Mouse (Mus musculus) forebrain, postnatal 0 days (tissue): ENCODE measurements around the gene Tns4. TPM values are rescaled to one million over a fixed set of nuclear protein-coding genes. Genes with fewer than 3 reads are reported as not detected.

Experiments
- ATAC-seq: fragments of 200-750 bp; cut with Nextera tagmentation; 2 replicates; pipeline ENCODE4 v1.8.0; 2017; ENCODE audit warnings: mild to moderate bottlenecking, moderate library complexity
- DNase-seq: peaks from one replicate; pipeline ENCODE4 v3.0.0-alpha.2; 2015
- H3K27ac ChIP-seq: fragments of 300-500 bp; sonication (generic); 2 replicates; pipeline ENCODE4 v1.5.1; 2014; ENCODE audit warnings: low read depth, mild to moderate bottlenecking, antibody characterized with exemption, low read length, moderate library complexity, mixed read lengths
- H3K27me3 ChIP-seq: fragments of 300-500 bp; sonication (generic); 2 replicates; pipeline ENCODE4 v1.6.1; 2014; ENCODE audit warnings: mild to moderate bottlenecking, low read length, mixed read lengths; ENCODE audit not compliant: insufficient read depth
- H3K36me3 ChIP-seq: fragments of 300-500 bp; sonication (generic); 2 replicates; pipeline ENCODE4 v1.6.1; 2014; ENCODE audit warnings: mild to moderate bottlenecking, moderate library complexity; ENCODE audit not compliant: insufficient read depth
- H3K4me1 ChIP-seq: fragments of 300-500 bp; sonication (generic); 2 replicates; pipeline ENCODE4 v1.6.1; 2014; ENCODE audit warnings: antibody characterized with exemption; ENCODE audit not compliant: insufficient read depth
- H3K4me2 ChIP-seq: fragments of 300-500 bp; sonication (generic); 2 replicates; pipeline ENCODE4 v1.6.1; 2014; ENCODE audit warnings: low read depth, mild to moderate bottlenecking, moderate library complexity
- H3K4me3 ChIP-seq: fragments of 300-500 bp; sonication (generic); 2 replicates; pipeline ENCODE4 v1.5.1; 2014; ENCODE audit warnings: low read depth, low read length, mixed read lengths
- H3K9ac ChIP-seq: fragments of 300-500 bp; sonication (generic); 2 replicates; pipeline ENCODE4 v1.6.1; 2014; ENCODE audit warnings: mild to moderate bottlenecking
- H3K9me3 ChIP-seq: fragments of 300-500 bp; sonication (generic); 2 replicates; pipeline ENCODE4 v1.6.1; 2016; ENCODE audit warnings: low read length
- CTCF ChIP-seq: sonication (generic); IDR thresholded peaks from 2 replicates; pipeline ENCODE4 v1.5.1; 2016; ENCODE audit warnings: antibody characterized with exemption, control low read depth, low read depth
- WGBS: fragments of 180-500 bp; shearing (Covaris S2); extraction: QIAGEN DNeasy Blood & Tissue Kit; methylation state at CpG from one replicate; pipeline ENCODE4 v1.1.7; 2014; 5-methylcytosine and 5-hydroxymethylcytosine counted together
- polyA plus RNA-seq: library from polyadenylated mRNA; unstranded; fragments of >200 nt; fragmentation: Nextera tagmentation; extraction: Ambion mirVana; gene quantifications from 2 replicates; pipeline ENCODE4 v1.2.1, GENCODE M21; 2015
- total RNA-seq: library from RNA; depleted of rRNA; stranded (reverse); fragments of >200 nt; gene quantifications from 2 replicates; pipeline ENCODE4 v1.2.3, GENCODE M21; 2014

Gene Tns4
- total and polyA plus RNA-seq, 2 experiments from 2014 or later: 0.48 TPM; not detected in 1

- no peaks in the 10 kb centered on the region for H3K36me3 ChIP-seq
- H3K9me3 ChIP-seq: no peaks in the 10 kb centered on the region
- H3K9ac ChIP-seq: no peak overlapping the region
- WGBS: 91% methylated on average over 9 of the region's 9 CpGs
- no peak overlapping the region for H3K4me3 ChIP-seq
- H3K4me1 ChIP-seq: no peaks in the 10 kb centered on the region
- H3K27me3 ChIP-seq: no peaks in the 10 kb centered on the region
- DNase-seq (no peak), ATAC-seq (no peak)
- TF ChIP-seq CTCF: no peak
- H3K27ac ChIP-seq: no peak overlapping the region
- H3K4me2 ChIP-seq: no peak overlapping the region
These were observed 9.8 kb upstream of the Tns4 start for GRCm38 (mm10) chr11:99098924-99099323.

DNA sequence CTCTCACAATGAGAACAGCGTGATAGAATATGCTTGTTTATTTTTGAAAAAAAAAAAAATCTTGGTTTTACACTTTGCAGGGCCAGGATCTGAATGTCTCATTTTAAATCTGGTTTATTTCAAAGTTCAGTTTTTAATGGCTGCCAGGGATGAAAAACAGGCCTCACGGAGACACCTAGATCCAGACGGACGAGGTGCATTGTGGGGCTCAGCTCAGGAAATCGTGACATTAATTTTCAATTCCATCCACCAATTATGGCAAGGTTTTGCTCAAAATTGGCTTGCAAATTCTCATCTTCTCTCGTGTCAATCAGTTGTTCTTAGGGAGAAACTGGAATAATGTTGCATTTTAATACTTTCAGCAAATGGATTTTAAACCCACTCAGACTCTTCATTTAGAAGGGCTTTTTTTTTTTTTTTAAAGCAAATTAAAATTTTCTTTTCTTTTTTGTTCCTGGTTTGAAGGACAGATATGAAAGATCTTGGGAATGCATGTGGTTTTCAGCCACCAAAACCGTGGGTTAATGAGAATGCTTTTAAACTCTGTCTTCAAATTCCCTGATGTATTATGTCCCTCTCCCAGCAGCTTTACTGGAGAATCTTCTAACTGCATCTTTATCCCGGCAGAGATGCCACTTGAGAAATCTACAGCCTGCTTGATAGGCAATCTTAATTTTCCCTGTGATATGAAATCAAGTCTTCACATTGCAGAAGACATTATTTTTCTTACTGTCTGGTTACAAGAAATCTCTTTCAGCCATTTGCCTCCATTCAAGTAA lies 8.1 kb upstream of the Tns4 start:
- DNase-seq (peak; percentile 40), ATAC-seq (peak; percentile 59; the same call in 1 of the 2 replicates)
- H3K9ac ChIP-seq: no peak overlapping the region

DNA sequence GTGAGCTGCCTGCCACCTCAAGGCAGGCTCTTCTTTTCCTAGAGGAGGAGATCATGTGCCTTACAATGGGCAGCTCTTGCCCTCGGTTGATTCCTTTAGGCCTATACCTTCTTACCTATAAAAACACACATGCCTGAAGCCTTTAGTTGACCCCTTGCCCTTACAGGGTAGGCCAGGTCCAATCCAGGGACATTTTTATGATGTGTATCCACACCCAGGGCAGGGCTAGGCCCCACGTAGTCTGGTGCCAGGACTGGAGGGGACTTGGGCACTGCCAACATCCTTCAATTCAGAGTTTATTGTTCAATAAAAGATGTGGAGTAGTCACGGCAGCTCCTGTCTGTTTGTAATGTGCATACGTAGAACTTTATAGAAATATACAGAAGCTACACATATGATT lies 7.3 kb upstream of the Tns4 start:
- ATAC-seq (no peak), DNase-seq (no peak)
- 79% methylated on average over 4 of the region's 4 CpGs for whole genome bisulfite sequencing
- Histone ChIP-seq H3K9ac (no peak overlapping the region), H3K27me3 (no peaks in the 10 kb centered on the region), H3K36me3 (no peaks in the 10 kb centered on the region), H3K27ac (peak overlapping the region; percentile 35; the same call in 1 of the 2 replicates), H3K9me3 (no peaks in the 10 kb centered on the region), H3K4me1 (no peaks in the 10 kb centered on the region), H3K4me2 (no peak overlapping the region), H3K4me3 (no peak overlapping the region)
- TF ChIP-seq CTCF: no peak

More for the DNA sequence above, 8.1 kb upstream of the Tns4 start:
- no peak for TF ChIP-seq CTCF
- Histone ChIP-seq H3K4me1 (no peaks in the 10 kb centered on the region), H3K4me2 (no peak overlapping the region), H3K27ac (no peak overlapping the region; the same call in 1 of the 2 replicates), H3K27me3 (no peaks in the 10 kb centered on the region), H3K4me3 (no peak overlapping the region), H3K9me3 (no peaks in the 10 kb centered on the region), H3K36me3 (no peaks in the 10 kb centered on the region)
- WGBS: 58% methylated on average over 8 of the region's 8 CpGs

DNA sequence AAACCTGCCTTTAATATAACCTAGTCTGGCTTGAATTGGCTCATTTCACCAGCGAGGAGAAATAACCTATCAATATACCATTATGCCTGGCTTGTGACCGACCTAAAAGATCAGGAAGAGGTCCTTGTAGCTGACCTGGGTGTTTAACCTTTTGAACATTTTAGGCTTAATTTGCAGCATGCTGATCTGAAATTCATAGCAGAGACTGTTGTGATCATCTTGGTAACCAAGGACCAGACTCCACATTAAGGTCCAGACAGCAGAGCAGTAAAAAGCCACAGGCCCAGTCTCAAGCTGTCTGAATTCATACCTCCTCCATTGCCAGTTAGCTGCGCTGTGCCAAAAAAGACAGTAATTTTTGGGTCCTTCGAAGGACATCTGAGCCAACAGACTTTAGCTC lies 6.7 kb upstream of the Tns4 start:
- Histone ChIP-seq H3K4me2 (no peak overlapping the region), H3K9ac (no peak overlapping the region), H3K4me3 (no peak overlapping the region), H3K9me3 (no peaks in the 10 kb centered on the region), H3K27me3 (no peaks in the 10 kb centered on the region), H3K36me3 (no peaks in the 10 kb centered on the region), H3K27ac (no peak overlapping the region), H3K4me1 (no peaks in the 10 kb centered on the region)
- DNase-seq (no peak), ATAC-seq (no peak)
- WGBS: 81% methylated on average over 4 of the region's 4 CpGs
- TF ChIP-seq CTCF: no peak

GRCm38 (mm10) chr11:99094911-99095676 lies 6.0 kb upstream of the Tns4 start:
- ATAC-seq: no peak

DNA sequence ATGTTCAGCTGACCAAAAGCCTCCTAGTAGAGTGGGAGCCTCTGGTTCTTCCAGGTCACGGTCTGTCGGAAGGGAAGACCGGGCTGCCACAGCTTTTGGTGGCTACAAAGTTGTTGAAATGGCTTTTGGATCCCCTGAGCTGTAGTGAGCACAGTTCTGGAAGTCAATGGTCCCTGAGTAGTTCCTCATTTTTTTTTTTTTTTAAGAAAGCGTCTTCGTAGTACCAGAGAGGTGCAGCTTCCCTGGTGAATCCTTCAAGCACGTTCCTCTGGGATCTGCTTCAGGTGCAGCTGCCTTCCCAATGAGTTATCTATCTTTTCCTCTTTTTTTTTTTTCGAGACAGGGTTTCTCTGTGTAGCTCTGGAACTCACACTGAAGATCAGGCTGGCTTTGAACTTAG lies 4.6 kb upstream of the Tns4 start:
- H3K4me2 ChIP-seq: no peak overlapping the region
- DNase-seq: no peak
- H3K36me3 ChIP-seq: no peaks in the 10 kb centered on the region
- H3K27ac ChIP-seq: no peak overlapping the region
- WGBS: 89% methylated on average over 7 of the region's 7 CpGs
- H3K4me1 ChIP-seq: no peaks in the 10 kb centered on the region
- H3K9me3 ChIP-seq: no peaks in the 10 kb centered on the region
- no peaks in the 10 kb centered on the region for H3K27me3 ChIP-seq
- H3K9ac ChIP-seq: no peak overlapping the region
- no peak for TF ChIP-seq CTCF
- no peak overlapping the region for H3K4me3 ChIP-seq
- ATAC-seq: no peak

More at GRCm38 (mm10) chr11:99094911-99095676, 6.0 kb upstream of the Tns4 start:
- no peak for DNase-seq
- H3K9me3 ChIP-seq: no peaks in the 10 kb centered on the region
- H3K4me3 ChIP-seq: no peak overlapping the region
- H3K27me3 ChIP-seq: no peaks in the 10 kb centered on the region
- no peak overlapping the region for H3K9ac ChIP-seq
- WGBS: 65% methylated on average over 2 of the region's 2 CpGs
- no peak overlapping the region for H3K27ac ChIP-seq
- no peak overlapping the region for H3K4me2 ChIP-seq
- H3K36me3 ChIP-seq: no peaks in the 10 kb centered on the region
- no peak for TF ChIP-seq CTCF
- no peaks in the 10 kb centered on the region for H3K4me1 ChIP-seq

DNA sequence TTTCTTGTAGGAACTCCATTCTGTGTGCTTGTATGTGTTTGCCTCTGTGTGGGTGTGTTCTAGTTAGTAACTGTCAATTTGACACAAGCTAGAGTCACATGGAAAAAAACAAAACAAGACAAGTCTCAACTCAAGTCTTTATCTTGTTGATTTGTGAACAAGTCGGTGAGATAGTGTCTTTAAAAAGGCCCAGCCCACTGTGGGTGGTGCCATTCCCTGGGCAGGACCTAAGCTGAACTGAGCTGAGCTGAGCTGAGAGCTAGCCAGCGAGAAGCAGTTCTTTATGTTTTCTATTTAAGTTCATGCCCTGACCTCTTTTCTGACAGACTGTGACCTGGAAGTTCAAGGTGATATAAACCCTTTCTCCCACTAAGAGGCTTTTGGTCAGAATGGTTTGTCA lies 2.6 kb upstream of the Tns4 start:
- WGBS: 72% methylated on average over 2 of the region's 2 CpGs
- no peak for ATAC-seq
- no peak for DNase-seq
- Histone ChIP-seq H3K9me3 (no peaks in the 10 kb centered on the region), H3K27ac (no peak overlapping the region), H3K4me2 (no peak overlapping the region), H3K27me3 (no peaks in the 10 kb centered on the region), H3K36me3 (no peaks in the 10 kb centered on the region), H3K4me3 (no peak overlapping the region), H3K4me1 (no peaks in the 10 kb centered on the region), H3K9ac (no peak overlapping the region)
- no peak for TF ChIP-seq CTCF
